Mouse (Mus musculus) lung, postnatal 0 days (tissue): ENCODE measurements around the gene Hoxb6.

Experiments used
- CTCF ChIP-seq: IDR thresholded peaks from 2 replicates; pipeline ENCODE4 v1.5.1; 2016; ENCODE audit warnings: antibody characterized with exemption, mild to moderate bottlenecking
- EP300 ChIP-seq: IDR thresholded peaks from 2 replicates; pipeline ENCODE4 v1.6.1; 2016; ENCODE audit warnings: antibody characterized with exemption, mild to moderate bottlenecking, control low read depth

DNA sequence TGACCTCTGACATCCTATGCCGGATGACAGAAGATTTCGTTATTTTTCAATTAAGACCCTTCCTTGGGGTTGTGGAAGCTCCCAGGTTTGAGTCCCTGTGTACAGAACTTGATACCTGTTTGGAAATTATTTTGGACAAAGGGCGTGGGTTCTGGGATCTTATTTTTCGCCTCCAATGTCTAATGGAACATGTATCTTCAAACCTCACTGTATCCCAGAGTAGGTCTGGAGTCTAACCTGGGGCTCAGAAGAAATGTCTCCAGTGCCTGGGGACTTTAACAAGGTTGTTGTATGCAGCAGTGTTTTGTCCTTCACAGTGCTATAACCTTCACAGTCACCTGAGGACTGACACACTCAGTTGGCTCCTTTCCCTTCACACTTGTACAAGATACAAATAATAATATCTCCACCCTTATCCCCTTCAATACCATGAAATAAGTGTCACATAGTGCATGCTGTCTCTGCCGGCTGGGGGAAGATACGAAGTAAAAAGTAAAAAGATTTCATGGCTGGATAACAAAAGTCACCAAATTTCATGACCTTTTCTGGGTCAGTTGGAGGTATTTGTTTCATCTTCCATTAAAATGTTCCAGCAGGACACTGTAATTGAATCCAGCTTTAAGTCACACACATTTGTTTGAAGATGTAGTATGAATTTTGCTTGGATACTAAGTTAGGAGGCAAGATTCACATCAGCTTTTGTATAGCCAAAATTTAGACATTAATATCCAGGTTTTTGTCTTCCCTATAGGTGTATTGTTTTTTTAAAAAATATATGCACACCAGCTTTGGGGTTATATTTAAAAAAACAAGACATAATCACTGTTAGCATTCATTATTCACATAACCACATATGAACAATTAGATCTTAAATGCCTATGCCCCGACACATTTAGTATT is 25.0 kb upstream of the Hoxb6 start:
- TF ChIP-seq CTCF (no peak), EP300 (no peak)
